Mouse (Mus musculus): ENCODE data around the gene Rhot2.

DNA sequence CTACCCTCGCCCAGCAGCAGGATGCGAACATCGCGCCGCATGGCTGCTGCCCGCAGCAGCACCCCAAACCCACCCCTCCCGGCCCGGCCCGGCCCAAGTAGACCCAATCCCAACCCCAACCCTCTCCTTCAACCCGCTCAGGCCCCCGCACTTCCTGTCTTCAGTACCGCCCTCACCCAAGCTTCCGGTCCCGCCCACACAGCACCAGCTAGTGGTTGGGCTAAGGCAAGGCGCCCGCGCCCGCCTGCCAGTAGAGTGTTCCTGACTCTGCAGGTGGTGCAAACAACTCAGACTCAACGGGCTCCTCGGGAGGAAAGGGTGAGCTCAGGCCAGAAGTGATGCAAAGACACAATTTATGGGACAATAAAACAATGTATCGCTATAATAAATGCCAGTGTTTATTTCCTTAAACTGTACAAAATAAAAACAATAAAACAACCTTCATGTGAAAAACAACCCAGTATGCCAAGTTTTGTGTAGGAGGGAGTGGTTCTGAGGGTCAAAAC lies at the start of gene Rhot2:
- TF ChIP-seq MXI1 (IDR thresholded peaks at IDR 0.05; ENCODE audit: low read depth, low read length) (0 out of 2 replicates have a peak, but pooled peaks have one; percentile 14), POLR2A (IDR thresholded peaks at IDR 0.05; ENCODE audit: low read depth, low read length) (peak; percentile 92), EP300 (IDR thresholded peaks at IDR 0.05; ENCODE audit: low read length) (no peak), ZMIZ1 (IDR thresholded peaks at IDR 0.05; ENCODE audit: low read depth, low read length) (peak; percentile 82), USF1 (IDR thresholded peaks at IDR 0.05; ENCODE audit: low read depth, low read length) (no peak), CTCF (conservative IDR thresholded peaks at IDR 0.05 in 1 of 2, IDR thresholded peaks at IDR 0.05 in 1 of 2; ENCODE audit: low read depth in 2 of 2, low read length in 2 of 2) (peak in 1 of 2 experiments; percentile 26; a peak in 1 of 4 replicates)
